Mouse (Mus musculus) cerebellum, adult 9-10 months (tissue): ENCODE measurements around the gene Arg1.

Experiments
- DNase-seq: peaks from one replicate; pipeline ENCODE4 v3.0.0; 2022

The Arg1 gene

DNA sequence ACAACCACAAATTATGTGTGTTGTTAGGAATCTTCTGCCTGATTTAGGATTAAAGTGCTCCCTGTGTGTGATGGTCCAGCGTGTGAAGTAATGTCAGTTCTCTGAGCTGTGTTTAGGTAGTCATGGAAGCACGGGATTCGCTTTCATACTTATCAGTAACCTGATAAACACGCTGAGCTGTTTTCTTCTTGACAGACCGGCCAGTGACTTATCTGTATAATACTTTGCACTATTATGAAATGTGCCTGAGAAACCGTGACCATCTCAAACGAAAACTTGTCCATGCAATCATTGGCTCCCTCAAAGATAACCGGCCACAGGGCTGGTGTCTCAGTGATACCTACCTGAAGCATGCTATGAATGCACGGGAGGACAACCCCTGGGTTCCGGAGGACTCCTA is 21.7 kb downstream of the Arg1 start:
- DNase-seq, result no peak

- DNase-seq, result no peak
These were observed 31.4 kb downstream of the Arg1 start for GRCm38 (mm10) chr10:24895927-24896326.

- DNase-seq, result peak; percentile 82
These were observed 38.9 kb downstream of the Arg1 start for GRCm38 (mm10) chr10:24888343-24888742.

- no peak for DNase-seq
These were observed 41.3 kb downstream of the Arg1 start for GRCm38 (mm10) chr10:24886008-24886407.

- DNase-seq, result no peak
These were observed 53.7 kb downstream of the Arg1 start for GRCm38 (mm10) chr10:24873624-24874023.

DNA sequence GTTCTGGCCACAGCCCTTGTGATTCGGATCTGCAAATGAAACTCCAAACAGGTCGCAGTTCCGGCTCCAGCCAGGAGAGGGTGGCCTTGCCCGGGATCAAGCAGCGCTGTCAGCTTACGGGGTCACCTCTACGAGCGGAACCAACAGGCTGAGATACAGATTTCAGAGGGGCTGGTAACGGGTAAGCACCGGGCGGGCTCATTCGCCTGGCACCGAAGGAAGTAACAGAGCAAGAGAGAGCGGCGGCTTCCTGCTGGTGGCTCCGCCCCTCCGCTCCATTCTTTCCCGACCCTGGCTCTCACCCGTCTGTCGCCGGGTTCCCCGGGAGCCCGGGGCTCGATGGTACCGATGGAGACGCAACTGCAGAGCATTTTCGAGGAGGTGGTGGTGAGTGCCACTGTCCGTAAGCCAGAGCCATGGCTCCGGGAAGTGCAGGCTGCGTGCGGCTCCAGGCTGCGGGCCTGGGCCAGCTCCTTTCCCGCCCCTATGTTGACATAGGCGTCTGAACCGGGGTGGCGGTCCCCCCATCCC is 57.5 kb downstream of the Arg1 start, which contains the start of gene Med23:
Med23 (plus strand) TSS at position 227 of the 531 bp plus-strand sequence.
- DNase-seq, result peak; percentile 99
